Mouse (Mus musculus) layer of hippocampus, adult 11-12 months (tissue): ENCODE data around the gene Slc41a3.

Experiments
- DNase-seq: peaks from one replicate; pipeline ENCODE4 v3.0.0; 2022; ENCODE audit warnings: low spot score

Slc41a3 gene

GRCm38 (mm10) chr6:90604533-90605297 lies at the start of gene Slc41a3:
TSS of gene Slc41a3 (plus strand) at chr6:90604725.
- peak; percentile 88 for DNase-seq

- no peak for DNase-seq
Observed at GRCm38 (mm10) chr6:90556534-90557058, 47.9 kb upstream of the Slc41a3 start.

GRCm38 (mm10) chr6:90557077-90557476 lies 47.4 kb upstream of the Slc41a3 start:
- no peak for DNase-seq

GRCm38 (mm10) chr6:90557829-90558693 lies 46.5 kb upstream of the Slc41a3 start:
- DNase-seq = no peak

DNA sequence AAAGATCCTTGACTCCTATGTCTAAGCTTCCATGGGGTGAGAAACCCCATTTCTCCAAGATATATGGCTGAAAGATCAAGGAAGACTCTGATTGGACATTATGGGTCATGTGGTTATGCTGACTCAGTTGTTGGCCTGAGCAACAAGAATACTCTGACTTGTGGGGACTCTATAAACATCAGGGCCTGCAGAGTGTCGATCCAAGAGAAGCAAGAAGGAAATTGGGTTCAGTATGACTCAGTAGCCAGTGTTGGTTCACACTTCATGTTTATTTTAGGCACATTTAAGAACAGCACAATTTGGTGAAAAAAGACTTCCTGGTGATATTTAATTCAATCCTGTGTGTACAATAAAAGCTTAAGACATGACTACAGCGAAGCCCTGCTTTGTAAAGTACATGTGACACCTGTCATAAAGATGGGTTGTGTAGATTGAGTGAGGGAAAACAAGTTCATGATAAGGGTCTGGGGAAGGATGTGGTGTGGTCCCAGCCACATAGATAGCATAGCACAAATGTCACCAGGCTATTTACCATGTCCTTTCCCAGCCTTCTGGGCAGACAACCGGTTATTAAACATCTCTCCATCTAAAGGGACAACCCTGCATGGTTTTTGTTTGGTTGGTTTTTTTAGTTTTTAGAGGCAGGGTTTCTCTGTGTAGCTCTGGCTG lies 44.0 kb upstream of the Slc41a3 start:
- no peak for DNase-seq

GRCm38 (mm10) chr6:90561234-90561781 lies 43.2 kb upstream of the Slc41a3 start:
- DNase-seq = no peak

DNA sequence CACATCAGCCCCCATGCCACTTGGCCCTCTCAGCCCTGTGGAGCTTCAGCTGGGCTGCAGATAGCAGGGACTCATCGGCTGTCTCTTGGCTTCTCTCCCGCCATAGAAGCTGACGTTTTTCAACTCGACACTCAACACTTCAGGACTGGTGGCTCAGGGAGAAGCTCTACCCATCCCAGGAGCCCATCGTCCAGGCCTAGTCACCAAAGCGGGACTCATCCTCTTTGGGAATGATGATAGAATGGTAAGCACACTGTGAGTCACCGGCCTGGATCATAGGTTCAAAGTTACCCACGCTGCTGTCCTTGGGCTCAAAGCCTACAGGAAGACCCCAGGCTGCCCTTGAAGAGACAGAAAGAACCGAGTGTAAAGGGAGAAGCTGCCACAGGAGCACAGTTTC lies 40.3 kb upstream of the Slc41a3 start:
- no peak for DNase-seq

GRCm38 (mm10) chr6:90565357-90566215 lies 38.9 kb upstream of the Slc41a3 start:
- DNase-seq = no peak

DNA sequence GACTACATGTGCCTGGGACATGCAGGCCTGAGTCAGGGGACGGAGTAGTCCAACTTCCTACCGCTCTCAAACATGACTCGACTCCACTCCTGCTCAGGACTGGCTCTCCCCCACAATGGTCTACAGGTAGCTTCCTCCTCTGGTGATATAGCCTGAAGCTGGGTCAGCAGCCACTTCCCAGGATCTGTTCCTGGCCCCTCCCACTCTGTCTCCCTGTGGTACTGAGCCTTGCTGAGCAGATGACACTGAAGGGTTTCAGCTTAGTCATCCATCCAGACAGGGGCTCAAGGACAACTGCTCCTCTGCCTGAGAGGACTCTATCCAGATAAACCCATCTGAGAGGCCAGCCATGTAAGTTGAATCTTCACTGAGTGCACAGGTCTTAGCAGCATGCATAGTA lies 37.0 kb upstream of the Slc41a3 start:
- no peak for DNase-seq

- no peak for DNase-seq
Observed at GRCm38 (mm10) chr6:90567928-90568327, 36.6 kb upstream of the Slc41a3 start.

- DNase-seq = no peak
Observed at GRCm38 (mm10) chr6:90568721-90569120, 35.8 kb upstream of the Slc41a3 start.

DNA sequence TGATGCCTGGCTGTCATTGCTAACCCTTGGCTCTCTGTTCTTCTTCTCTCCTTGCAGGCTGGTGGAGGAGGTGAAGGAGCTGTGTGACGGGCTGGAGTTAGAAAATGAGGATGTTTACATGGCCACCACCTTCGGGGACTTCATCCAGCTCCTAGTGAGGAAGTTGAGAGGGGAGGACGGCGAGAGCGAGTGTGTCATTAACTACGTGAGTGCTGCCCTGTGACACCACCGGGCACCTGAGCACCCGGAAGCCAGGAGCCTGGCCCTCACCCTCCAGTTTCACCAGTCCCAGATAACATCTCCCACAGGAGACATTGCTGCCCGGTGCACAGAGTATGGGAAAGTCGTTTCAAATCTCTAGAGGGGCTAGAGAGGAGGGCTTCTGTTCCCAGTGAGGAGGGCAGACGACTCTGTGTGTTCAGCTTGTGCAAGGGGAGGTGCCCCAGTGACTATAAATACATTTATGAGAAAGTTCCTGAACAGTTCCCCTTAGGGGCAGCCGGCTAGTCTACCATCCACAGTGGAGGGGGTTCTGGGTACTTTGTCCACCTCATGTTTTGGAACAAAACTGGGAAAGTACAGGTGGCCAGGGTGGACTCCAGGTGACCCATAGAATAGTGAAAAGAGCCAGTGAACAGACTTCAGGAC lies 34.7 kb upstream of the Slc41a3 start:
- DNase-seq = no peak

- no peak for DNase-seq
Observed at GRCm38 (mm10) chr6:90570392-90570791, 34.1 kb upstream of the Slc41a3 start.

DNA sequence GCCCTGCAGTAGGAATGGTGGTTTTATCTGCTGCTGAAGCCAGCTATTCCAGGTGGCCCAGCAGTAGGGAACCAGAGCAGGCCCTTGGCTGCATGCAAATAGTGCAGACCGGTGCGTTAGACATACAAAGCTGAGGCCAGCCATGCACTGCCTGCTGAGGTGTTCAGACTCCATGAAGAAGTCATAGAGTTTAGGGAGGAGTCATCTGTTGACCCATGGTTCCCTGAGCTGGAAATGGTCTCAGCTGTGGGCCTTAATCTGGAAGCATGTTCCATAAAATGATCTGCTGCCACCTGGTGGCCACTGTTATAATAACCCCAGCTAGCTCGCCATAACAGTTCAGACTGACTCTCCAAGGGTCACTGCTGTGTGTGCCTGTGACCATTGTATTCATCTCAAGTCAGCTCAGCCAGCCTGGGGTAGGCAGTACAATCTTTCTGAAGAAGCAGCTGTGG lies 29.2 kb upstream of the Slc41a3 start:
- DNase-seq = peak; percentile 80

DNA sequence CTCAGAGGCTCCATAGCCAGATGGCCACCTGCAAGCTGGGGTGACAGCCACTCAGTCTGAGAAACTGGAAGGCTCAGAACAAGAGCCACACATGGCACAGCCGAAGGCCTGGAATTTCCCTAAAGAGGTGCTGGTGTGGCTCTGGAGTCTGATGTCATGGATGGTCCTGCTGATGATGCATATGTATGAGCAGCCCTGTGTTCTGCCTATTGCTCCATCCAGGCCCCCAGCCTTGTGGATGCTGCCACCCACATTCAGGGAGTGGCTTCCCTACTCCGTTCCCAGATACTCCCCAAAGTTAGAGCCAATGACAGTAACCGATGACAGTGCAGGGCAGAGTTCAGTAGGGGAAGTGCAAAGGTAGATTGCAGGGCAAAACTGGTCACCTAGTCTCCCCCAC lies 26.4 kb upstream of the Slc41a3 start:
- DNase-seq = no peak

GRCm38 (mm10) chr6:90582331-90582730 lies 22.2 kb upstream of the Slc41a3 start:
- no peak for DNase-seq

- DNase-seq = no peak
Observed at GRCm38 (mm10) chr6:90588113-90588512, 16.4 kb upstream of the Slc41a3 start.

- no peak for DNase-seq
Observed at GRCm38 (mm10) chr6:90590707-90591106, 13.8 kb upstream of the Slc41a3 start.

DNA sequence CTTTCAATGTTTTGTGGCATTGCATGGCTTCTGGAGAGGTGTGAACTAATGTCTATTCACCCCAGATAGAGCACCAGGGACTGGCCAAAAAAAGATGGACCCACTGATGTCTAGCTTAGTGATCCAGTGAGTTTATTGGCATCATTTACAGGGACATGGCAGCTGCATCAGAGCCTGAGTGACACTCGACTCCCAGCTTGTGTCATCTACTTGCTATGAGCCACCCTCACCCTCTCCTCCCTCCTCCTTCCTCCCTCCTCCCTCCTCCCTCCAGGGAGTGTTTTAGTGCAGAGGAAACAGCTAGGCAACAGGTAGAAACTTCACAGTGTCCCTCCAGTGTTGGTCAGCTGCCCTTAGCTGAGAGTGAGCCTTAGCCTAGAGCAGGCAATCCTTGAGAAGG lies 9.6 kb upstream of the Slc41a3 start:
- DNase-seq = no peak

GRCm38 (mm10) chr6:90597060-90597459 lies 7.5 kb upstream of the Slc41a3 start:
- no peak for DNase-seq

GRCm38 (mm10) chr6:90597592-90597991 lies 6.9 kb upstream of the Slc41a3 start:
- peak; percentile 32 for DNase-seq
